Mouse (Mus musculus): ENCODE data around the gene Rflna. TPM values are rescaled to one million over a fixed set of nuclear protein-coding genes. Genes with fewer than 3 reads are reported as not detected.

Rflna gene
- polyA plus RNA-seq, 1 experiment, result 0.32 TPM

GRCm38 (mm10) chr5:125021298-125021697 lies 18.3 kb downstream of the Rflna start:
- Histone ChIP-seq H3K79me2 (ENCODE audit: control insufficient read depth, insufficient read depth) (no peaks in the 10 kb centered on the region), H3K4me3 (no peak overlapping the region), H3K4me2 (ENCODE audit: low read depth) (no peak overlapping the region), H3K27me3 (ENCODE audit: control insufficient read depth, insufficient read depth, insufficient read length) (no peaks in the 10 kb centered on the region), H3ac (ENCODE audit: control insufficient read depth, insufficient read length) (no peak overlapping the region), H3K36me3 (ENCODE audit: control insufficient read depth, insufficient read depth) (peaks cover 43% of the 10 kb centered on the region)
- TF ChIP-seq USF1 (IDR thresholded peaks at IDR 0.05; ENCODE audit: low read depth) (peak; percentile 28), POLR2A (IDR thresholded peaks at IDR 0.05; ENCODE audit: insufficient read length, low read depth) (no peak)

GRCm38 (mm10) chr5:125024002-125024401 lies 21.0 kb downstream of the Rflna start:
- no peak overlapping the region for H3ac ChIP-seq (ENCODE audit: control insufficient read depth, insufficient read length)
- no peaks in the 10 kb centered on the region for H3K27me3 ChIP-seq (ENCODE audit: control insufficient read depth, insufficient read depth, insufficient read length)
- no peaks in the 10 kb centered on the region for H3K79me2 ChIP-seq (ENCODE audit: control insufficient read depth, insufficient read depth)
- no peak overlapping the region for H3K4me3 ChIP-seq
- no peak for TF ChIP-seq MYOG (IDR thresholded peaks at IDR 0.05; ENCODE audit: control insufficient read depth in 1 of 3, insufficient read depth in 1 of 3, insufficient read length in 2 of 3, low read depth in 2 of 3)
- TF ChIP-seq MAX (IDR thresholded peaks at IDR 0.05; ENCODE audit: low read depth), result no peak
- TF ChIP-seq CEBPB (IDR thresholded peaks at IDR 0.05; ENCODE audit: insufficient read depth, poor library complexity, severe bottlenecking), result no peak
- TF ChIP-seq POLR2AphosphoS2 (IDR thresholded peaks at IDR 0.05; ENCODE audit: insufficient read length, low read depth), result no peak
- no peak for TF ChIP-seq SRF (IDR thresholded peaks at IDR 0.05; ENCODE audit: control insufficient read depth, insufficient read length, low read depth)
- TF ChIP-seq REST (IDR thresholded peaks at IDR 0.05; ENCODE audit: insufficient read depth, insufficient read length), result no peak
- no peak for TF ChIP-seq TCF3 (IDR thresholded peaks at IDR 0.05; ENCODE audit: insufficient read length, low read depth)
- TF ChIP-seq USF1 (IDR thresholded peaks at IDR 0.05; ENCODE audit: low read depth), result no peak
- TF ChIP-seq TCF12 (IDR thresholded peaks at IDR 0.05; ENCODE audit: insufficient read depth, poor library complexity, severe bottlenecking), result no peak
- TF ChIP-seq MYOD1 (IDR thresholded peaks at IDR 0.05; ENCODE audit: control insufficient read depth in 1 of 3, insufficient read length in 2 of 3, low read depth in 2 of 3), result no peak
- TF ChIP-seq POLR2A (IDR thresholded peaks at IDR 0.05; ENCODE audit: insufficient read length, low read depth), result no peak
- no peak for TF ChIP-seq E2F4 (IDR thresholded peaks at IDR 0.05; ENCODE audit: insufficient read depth)
- no peak overlapping the region for H3K4me2 ChIP-seq (ENCODE audit: low read depth)
- H3K36me3 ChIP-seq (ENCODE audit: control insufficient read depth, insufficient read depth), result peaks cover 33% of the 10 kb centered on the region

- H3ac ChIP-seq (ENCODE audit: control insufficient read depth, insufficient read length), result no peak overlapping the region
- H3K4me3 ChIP-seq, result no peak overlapping the region
- peaks cover 42% of the 10 kb centered on the region for H3K36me3 ChIP-seq (ENCODE audit: control insufficient read depth, insufficient read depth)
- TF ChIP-seq POLR2AphosphoS2 (IDR thresholded peaks at IDR 0.05; ENCODE audit: insufficient read length, low read depth) (peak; percentile 8), MYOD1 (IDR thresholded peaks at IDR 0.05; ENCODE audit: control insufficient read depth in 1 of 3, insufficient read length in 2 of 3, low read depth in 2 of 3) (no peak), REST (IDR thresholded peaks at IDR 0.05; ENCODE audit: insufficient read depth, insufficient read length) (no peak), USF1 (IDR thresholded peaks at IDR 0.05; ENCODE audit: low read depth) (no peak), POLR2A (IDR thresholded peaks at IDR 0.05; ENCODE audit: insufficient read length, low read depth) (no peak)
- H3K4me2 ChIP-seq (ENCODE audit: low read depth), result no peak overlapping the region
- H3K79me2 ChIP-seq (ENCODE audit: control insufficient read depth, insufficient read depth), result no peaks in the 10 kb centered on the region
- no peaks in the 10 kb centered on the region for H3K27me3 ChIP-seq (ENCODE audit: control insufficient read depth, insufficient read depth, insufficient read length)
These were observed 25.4 kb downstream of the Rflna start for GRCm38 (mm10) chr5:125028371-125028770.

GRCm38 (mm10) chr5:125028911-125029310 lies 25.9 kb downstream of the Rflna start:
- no peak overlapping the region for H3K4me3 ChIP-seq
- no peak overlapping the region for H3ac ChIP-seq (ENCODE audit: control insufficient read depth, insufficient read length)
- no peaks in the 10 kb centered on the region for H3K27me3 ChIP-seq (ENCODE audit: control insufficient read depth, insufficient read depth, insufficient read length)
- TF ChIP-seq E2F4 (IDR thresholded peaks at IDR 0.05; ENCODE audit: insufficient read depth) (no peak), POLR2AphosphoS2 (IDR thresholded peaks at IDR 0.05; ENCODE audit: insufficient read length, low read depth) (peak; percentile 25), POLR2A (IDR thresholded peaks at IDR 0.05; ENCODE audit: insufficient read length, low read depth) (peak; percentile 36), MAX (IDR thresholded peaks at IDR 0.05; ENCODE audit: low read depth) (no peak)
- peaks cover 39% of the 10 kb centered on the region for H3K36me3 ChIP-seq (ENCODE audit: control insufficient read depth, insufficient read depth)
- H3K4me2 ChIP-seq (ENCODE audit: low read depth), result no peak overlapping the region
- H3K79me2 ChIP-seq (ENCODE audit: control insufficient read depth, insufficient read depth), result no peaks in the 10 kb centered on the region

GRCm38 (mm10) chr5:125036483-125036882 lies 33.5 kb downstream of the Rflna start:
- Histone ChIP-seq H3K4me2 (ENCODE audit: low read depth) (no peak overlapping the region), H3K27me3 (ENCODE audit: control insufficient read depth, insufficient read depth, insufficient read length) (no peaks in the 10 kb centered on the region), H3K36me3 (ENCODE audit: control insufficient read depth, insufficient read depth) (peaks cover 42% of the 10 kb centered on the region), H3K4me3 (no peak overlapping the region), H3ac (ENCODE audit: control insufficient read depth, insufficient read length) (no peak overlapping the region), H3K79me2 (ENCODE audit: control insufficient read depth, insufficient read depth) (peaks cover 4% of the 10 kb centered on the region)
- no peak for TF ChIP-seq E2F4 (IDR thresholded peaks at IDR 0.05; ENCODE audit: insufficient read depth)
- TF ChIP-seq CEBPB (IDR thresholded peaks at IDR 0.05; ENCODE audit: insufficient read depth, poor library complexity, severe bottlenecking), result no peak
- TF ChIP-seq REST (IDR thresholded peaks at IDR 0.05; ENCODE audit: insufficient read depth, insufficient read length), result no peak
- TF ChIP-seq SRF (IDR thresholded peaks at IDR 0.05; ENCODE audit: control insufficient read depth, insufficient read length, low read depth), result no peak
- no peak for TF ChIP-seq USF1 (IDR thresholded peaks at IDR 0.05; ENCODE audit: low read depth)
- no peak for TF ChIP-seq POLR2A (IDR thresholded peaks at IDR 0.05; ENCODE audit: insufficient read length, low read depth)
- no peak for TF ChIP-seq MYOG (IDR thresholded peaks at IDR 0.05; ENCODE audit: control insufficient read depth in 1 of 3, insufficient read depth in 1 of 3, insufficient read length in 2 of 3, low read depth in 2 of 3)
- TF ChIP-seq POLR2AphosphoS2 (IDR thresholded peaks at IDR 0.05; ENCODE audit: insufficient read length, low read depth), result no peak
- TF ChIP-seq TCF12 (IDR thresholded peaks at IDR 0.05; ENCODE audit: insufficient read depth, poor library complexity, severe bottlenecking), result no peak
- no peak for TF ChIP-seq MAX (IDR thresholded peaks at IDR 0.05; ENCODE audit: low read depth)
- TF ChIP-seq TCF3 (IDR thresholded peaks at IDR 0.05; ENCODE audit: insufficient read length, low read depth), result no peak
- TF ChIP-seq MYOD1 (IDR thresholded peaks at IDR 0.05; ENCODE audit: control insufficient read depth in 1 of 3, insufficient read length in 2 of 3, low read depth in 2 of 3), result no peak

Measured in myocyte (in vitro differentiated cells).